Mouse (Mus musculus) bone marrow macrophage, adult 2 months (primary cell): Measurements from ENCODE around the gene Chrm5.

Source experiments
- CTCF ChIP-seq: IDR thresholded peaks from 2 replicates; pipeline ENCODE4 v1.5.1; 2012; ENCODE audit warnings: low read depth, mild to moderate bottlenecking, low read length, moderate library complexity
- POLR2A ChIP-seq: IDR thresholded peaks from 2 replicates; pipeline ENCODE4 v1.6.1; 2012; ENCODE audit warnings: mild to moderate bottlenecking, low read depth, low read length, borderline replicate concordance

GRCm38 (mm10) chr2:112476554-112476953, 4.0 kb downstream of the Chrm5 start:
- TF ChIP-seq POLR2A (no peak), CTCF (no peak)
